Mouse (Mus musculus) T-helper 17 cell (primary cell): ENCODE measurements around the gene Tns3.
"Not testable (repeated sequence)": the region's sequence is repeated elsewhere in the genome, so short reads cannot be mapped to it uniquely, and the experiment has no call there.

ENCODE experiments used
- in situ Hi-C, 2 experiments: fragments of 300-600 bp; cut with MboI, MseI; formaldehyde crosslinking; loops; 1 replicate in 1 of 2; 2 replicates in 1 of 2; pipeline ENCODE4 v1.15.1; 2025; ENCODE audit warnings: high pct_unique_total_duplicates in 2 of 2

Gene Tns3

DNA sequence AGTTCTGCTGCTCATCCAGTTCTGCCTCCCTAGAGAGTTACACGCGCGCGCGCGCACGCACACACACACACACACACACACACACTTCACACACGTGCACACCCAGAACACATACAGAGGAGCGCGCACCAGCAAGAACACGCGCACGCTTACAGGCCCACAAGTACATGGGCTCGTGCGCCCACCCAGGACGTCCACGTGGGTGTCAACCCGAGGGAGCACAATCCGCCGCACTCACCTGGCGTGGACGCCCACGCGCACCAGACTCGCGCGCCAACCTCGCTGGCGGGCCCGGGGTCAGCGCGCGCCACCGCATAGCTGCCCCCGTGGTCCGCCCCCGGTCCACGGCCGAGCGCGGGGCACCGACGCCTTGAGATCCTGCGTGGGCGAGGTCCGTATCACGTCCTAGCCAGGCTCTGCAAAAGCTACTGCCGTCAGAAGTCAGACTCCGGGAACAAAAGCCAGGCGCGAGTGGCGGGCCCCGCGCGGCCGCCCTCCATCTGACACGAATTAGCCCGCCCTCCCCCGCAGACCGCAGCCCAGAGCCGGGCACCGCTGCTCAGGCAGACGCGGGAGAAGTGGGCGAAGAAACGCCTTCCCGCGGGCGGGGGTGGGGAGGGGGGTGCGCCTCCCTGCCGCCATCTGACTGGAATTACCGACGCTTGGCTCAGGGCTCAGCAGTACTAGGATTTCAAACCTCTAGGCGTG lies 40.0 kb downstream of the Tns3 start:
- in situ Hi-C loops: no loop called here

DNA sequence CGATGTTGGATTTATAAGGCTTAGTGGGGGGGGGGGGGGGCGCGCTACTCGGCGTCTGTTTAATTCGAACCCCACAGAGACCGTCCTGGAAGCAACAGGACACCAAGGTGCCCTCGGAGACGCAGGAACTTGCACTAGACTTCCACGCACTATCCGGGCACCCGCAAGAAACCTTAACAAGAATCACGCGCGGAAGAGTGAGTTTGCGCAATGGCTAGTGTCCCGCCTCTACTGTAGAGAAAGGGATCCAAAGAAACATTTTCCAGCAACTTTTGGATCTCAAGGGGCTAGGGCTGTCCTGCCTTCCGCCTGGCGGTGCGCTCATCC lies 40.5 kb downstream of the Tns3 start:
- in situ Hi-C loops: no loop called here

DNA sequence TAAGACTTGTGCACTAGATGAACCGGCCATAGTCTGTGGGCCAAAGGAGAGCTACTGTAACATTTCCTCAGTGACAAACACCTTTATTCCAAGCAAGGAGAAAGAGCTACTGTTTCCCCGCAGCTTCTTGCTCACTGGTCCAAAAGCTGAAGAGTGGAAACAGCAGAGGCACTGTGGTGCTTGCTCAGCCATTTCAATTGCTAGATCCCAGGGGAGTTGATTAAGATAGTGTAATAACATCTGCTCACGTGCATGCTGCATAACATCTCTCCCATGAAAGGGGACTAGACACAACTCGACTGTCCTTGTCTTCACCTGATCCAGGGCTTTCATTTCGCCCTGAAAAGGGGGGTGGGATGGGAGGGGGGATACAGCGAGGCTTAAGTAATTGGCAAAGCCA lies 41.7 kb downstream of the Tns3 start:
- in situ Hi-C loops: no loop called here

DNA sequence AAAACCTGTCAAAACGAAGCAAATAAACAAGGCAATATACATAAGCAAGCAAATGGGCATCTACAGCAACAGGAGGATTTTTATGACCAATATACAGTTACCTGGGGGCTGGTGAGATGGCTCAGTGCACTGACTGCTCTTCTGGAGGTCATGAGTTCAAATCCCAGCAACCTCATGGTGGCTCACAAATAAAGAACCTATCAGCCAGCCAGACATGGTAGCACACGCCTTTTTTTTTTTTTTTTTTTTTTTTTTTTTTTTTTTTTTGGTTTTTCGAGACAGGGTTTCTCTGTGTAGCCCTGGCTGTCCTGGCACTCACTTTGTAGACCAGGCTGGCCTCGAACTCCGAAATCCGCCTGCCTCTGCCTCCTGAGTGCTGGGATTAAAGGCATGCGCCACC lies 45.2 kb downstream of the Tns3 start:
- in situ Hi-C loops: not testable (repeated sequence)

DNA sequence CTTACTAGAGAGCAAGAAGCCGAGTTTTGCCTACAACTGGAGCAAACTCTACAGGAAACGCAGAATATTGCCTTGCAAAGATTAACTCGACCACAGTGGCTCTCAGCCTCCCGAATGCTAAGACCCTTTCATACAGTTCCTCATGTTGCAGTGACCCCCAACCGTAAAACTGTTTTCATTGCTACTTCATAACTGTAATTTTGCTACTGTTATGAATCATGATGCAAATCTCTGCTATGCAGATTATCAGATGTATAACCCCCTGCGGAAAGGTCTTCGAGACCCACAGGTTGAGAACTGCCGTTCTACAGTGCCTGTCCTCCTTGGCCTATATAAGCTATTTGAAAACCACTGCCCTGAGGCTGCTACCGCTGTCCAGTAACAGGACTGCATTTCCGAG lies 46.0 kb downstream of the Tns3 start:
- in situ Hi-C loops: no loop called here

DNA sequence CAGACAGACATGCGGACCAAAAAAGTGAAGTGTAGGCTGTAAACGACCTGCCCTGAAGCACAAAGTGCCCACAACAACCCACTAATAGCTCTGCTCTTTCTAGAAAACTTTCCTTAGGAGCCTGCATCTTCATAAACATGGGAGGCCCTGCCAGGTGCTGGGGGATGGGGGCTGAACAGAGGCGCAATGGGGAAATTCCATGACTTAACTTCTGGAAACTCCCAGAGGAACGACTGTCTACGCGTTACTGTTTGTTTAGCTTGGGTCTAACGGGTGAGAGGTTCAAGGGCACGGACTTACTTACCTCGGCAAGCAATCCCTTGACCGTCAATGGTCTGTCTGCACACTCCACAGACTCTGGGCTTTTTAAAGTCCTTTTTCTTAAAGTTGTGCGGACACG lies 48.9 kb downstream of the Tns3 start:
- in situ Hi-C loops: no loop called here

DNA sequence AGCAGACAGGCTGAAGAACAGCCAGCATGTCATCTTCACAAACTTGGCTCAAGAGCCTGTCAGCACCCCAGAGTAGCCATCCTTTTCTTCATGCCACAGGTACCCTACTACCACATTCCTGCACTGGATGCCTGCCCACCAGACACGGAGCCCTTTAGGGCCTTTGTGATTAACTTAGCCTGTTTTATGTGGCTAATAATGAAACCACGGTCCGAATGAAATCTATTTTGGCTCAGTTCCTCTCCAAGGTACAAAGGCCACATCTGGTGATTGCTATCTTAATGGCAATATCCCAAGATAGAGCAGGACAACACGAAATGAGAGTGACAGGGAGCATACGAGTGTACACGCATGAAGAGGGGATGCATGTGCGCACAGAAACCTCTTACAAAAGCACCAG lies 53.9 kb downstream of the Tns3 start:
- in situ Hi-C loops: loop anchor here in 1 of 2 experiments (5.0 kb wide), 1 partner anchor 1333 kb away; no protein-coding TSS in a partner anchor

DNA sequence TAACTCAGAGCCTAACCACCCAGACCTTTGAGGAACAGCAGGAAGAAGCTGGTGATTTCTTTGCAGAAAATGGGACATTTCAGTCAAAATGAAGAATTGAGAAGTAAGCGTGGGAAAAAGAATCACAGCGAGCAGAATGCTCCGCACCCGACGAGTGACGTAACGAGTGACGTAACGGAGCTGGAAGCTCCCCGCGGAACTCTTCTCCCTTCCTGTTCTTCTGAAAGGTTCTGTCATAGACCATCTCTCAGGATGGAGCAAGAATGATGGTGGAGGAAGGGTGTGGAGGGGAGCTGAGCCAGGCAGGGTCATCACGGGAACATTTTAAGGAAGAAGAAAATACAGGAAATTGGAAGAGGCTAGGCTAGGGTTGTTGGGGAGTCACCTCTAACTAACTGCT lies 54.5 kb downstream of the Tns3 start:
- in situ Hi-C loops: loop anchor here in 1 of 2 experiments (5.0 kb wide), 1 partner anchor 1333 kb away; no protein-coding TSS in a partner anchor

DNA sequence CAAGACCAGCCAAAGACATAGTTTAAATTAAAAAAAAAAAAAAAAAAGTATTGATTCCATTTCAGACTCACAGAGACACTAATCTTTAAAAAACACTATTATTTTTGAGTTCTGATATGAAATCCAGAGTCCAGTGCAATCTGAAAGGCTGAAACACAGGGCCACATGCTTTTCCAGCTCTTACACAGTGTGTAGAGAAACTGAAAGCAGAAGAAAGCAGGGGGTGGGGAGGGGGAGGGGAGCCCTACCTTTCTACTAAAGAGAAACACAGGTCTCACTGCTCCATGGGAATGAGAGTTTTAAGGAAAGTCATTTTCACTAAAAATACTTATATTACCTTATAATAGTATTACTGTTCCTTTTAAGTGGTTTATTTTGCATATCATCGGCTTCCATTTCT lies 57.2 kb downstream of the Tns3 start:
- in situ Hi-C loops: no loop called here

DNA sequence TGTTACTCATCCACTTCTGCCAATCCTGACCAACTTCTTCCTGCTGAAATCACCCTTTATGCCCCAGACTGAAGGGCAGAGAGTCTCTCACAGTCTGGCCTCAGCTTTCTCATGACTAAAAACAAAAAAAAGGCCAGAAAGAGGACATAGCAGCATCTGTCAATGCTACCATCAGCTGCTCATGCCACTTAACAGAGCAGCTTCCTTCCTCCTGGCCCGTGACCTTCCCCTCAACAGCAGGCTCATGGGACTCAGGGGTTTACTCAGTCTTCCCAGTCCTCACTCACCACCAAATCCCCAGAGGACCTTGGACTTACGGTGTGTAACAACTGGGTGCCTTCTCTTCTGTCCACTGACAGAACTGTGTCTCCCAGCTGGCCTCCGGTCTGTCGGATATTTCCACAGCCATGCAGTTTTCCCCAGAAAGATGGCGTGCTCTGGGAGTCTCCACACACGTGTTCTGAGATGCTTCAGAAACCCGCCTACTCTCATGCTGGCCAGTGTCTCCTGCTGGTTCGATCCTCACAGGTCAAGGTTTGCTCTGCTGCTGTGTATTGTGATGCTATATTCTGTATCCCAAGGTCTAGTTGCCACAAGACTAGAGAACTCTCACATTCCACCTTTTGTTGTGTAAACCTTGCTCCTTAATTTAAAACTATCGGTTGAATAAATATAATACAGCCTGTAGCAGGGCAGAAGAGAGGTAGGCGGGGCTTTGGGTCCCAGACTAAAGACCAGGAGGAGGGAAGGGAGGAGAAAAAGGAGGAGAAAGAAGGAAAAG lies 59.4 kb downstream of the Tns3 start:
- in situ Hi-C loops: no loop called here

DNA sequence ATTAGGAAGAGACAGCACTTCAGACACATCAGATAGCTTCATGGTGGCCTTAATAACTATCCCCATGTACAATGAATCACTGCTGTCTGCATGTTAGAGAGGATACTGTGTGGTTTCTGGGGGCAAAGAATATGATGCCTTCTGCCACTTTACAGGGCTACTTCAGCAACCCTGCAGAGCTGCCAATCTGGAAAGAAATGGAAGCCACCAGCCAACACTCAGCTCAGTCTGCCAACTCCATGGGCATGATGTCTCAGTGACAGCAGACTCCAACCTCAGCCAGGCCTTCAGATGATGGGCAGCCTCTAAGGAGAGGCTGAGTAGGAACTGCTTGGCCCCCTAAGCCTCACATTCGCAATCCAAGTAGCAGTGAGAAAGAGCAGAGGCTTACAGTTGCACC lies 61.7 kb downstream of the Tns3 start:
- in situ Hi-C loops: no loop called here

DNA sequence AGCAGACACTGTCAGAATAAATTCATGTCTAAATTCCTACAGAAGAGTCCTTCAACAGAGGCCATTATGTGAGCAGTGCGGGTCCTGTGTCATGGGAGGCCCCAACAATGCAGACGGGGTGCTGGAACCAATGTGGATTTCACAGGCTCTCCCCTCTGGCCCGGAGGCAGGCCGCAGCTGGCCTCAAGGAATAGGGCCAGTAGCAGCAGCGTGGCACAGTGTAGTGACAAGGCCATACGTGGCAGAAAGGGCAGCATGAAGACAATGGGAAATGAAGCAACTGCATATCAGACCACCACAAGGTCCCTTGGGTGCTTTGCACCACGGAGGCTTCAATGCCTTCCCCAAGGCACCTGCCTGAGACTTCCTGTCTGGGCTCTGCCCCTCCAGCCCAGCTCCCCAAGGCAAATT lies 62.9 kb downstream of the Tns3 start:
- in situ Hi-C loops: no loop called here

DNA sequence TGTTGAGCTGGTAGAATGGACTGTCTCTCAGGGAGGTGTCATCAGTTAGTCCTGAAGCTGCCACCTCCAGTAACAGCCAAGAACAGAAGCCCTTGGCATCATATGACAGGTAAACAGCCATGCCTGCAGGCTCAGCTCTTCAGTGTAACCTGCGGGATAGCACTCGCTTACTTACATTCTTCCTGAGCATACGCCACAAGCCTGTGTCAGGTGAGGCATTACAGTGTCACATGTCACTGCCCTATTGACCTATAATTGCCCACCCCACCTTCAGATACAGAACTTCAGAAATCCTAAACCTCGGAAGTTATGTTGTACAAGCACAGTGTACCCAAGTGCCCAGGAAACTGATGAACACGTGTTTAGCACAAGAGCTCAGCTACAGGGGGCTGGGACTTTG lies 68.7 kb downstream of the Tns3 start:
- in situ Hi-C loops: no loop called here

DNA sequence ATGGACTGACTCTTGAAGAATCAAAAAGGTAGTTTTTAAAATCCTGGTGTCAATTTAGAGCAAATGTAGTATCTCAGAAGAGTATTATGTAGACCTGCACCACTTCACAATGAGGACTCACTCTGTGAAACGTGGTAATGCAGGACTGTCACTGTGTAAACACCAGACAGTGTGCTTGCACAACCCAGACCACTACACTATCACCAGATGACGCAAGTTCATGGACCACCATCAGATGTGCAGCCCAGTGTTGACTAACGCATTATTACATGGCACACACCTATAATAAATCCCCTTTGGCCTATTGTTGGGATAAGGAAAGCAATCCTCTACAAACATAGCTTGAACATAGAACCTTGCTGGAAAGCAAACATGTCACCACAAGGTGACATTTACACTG lies 71.2 kb downstream of the Tns3 start:
- in situ Hi-C loops: no loop called here

DNA sequence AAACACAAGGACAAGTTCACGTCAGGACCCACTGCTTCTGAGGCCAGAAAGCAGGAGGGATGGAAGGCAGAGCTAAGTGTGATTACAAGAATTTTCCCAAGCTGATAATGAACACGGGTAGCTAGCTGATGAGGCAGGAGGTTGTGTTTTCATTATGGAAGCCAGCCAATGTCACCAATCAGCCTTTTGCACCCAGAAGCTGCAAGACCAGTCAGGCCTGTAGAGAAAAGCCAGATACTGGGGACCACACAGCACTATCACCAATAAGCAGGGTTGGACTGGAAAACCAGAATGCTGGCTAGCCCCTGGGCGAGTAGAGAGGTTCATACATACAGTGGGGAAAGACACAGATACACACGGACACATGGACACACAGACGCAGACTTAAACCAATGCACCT lies 73.1 kb downstream of the Tns3 start:
- in situ Hi-C loops: no loop called here

DNA sequence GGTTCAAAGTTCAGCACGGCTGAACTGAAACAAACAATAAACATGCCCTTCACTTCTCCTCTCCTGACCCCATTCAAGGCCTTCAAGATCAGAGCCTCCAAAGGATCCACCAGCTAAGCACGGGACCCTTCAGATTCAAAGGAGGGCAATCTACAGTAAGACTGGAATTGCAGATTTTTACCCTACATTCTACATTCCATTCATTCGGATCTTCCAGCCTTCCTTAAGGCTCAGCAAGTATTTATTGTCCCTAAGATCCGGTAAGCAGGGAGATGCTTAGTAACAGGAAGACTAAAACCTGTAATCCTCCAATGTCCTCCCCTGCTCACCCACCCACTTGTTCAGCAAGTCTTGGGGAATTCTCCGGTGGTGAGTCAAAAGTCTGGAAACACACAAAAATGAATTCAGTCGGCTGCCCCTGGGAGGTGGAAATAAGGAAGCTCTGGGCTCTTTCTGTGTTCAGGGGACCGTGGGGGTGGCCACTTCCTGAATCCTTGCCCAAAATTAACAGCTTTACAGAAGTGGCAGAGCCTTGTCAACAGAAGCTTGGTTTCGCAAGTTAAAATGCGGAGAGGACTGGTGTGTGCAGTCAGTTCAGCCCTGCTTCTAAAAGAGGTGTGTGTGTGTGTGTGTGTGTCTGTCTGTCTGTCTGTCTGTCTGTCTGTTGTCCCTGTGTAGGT lies 75.0 kb downstream of the Tns3 start:
- in situ Hi-C loops: no loop called here

DNA sequence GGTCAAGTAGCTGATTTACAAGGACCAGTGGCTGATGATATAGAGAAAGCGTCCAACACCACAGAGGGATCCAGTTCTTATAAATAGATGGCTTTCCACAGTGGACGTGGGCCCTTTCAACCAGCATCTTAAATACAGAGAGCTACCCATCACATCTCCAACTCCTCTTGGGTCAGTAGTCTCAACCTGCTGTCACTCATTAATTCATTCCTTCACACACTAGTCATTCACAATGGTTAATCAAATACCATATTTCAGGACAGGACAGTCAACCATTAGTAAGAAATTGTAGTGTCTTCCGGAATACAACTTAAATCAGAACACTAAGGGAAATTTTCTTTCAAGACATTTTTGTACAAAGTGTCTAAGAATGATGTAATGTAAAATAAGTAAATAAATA lies 76.4 kb downstream of the Tns3 start:
- in situ Hi-C loops: no loop called here

DNA sequence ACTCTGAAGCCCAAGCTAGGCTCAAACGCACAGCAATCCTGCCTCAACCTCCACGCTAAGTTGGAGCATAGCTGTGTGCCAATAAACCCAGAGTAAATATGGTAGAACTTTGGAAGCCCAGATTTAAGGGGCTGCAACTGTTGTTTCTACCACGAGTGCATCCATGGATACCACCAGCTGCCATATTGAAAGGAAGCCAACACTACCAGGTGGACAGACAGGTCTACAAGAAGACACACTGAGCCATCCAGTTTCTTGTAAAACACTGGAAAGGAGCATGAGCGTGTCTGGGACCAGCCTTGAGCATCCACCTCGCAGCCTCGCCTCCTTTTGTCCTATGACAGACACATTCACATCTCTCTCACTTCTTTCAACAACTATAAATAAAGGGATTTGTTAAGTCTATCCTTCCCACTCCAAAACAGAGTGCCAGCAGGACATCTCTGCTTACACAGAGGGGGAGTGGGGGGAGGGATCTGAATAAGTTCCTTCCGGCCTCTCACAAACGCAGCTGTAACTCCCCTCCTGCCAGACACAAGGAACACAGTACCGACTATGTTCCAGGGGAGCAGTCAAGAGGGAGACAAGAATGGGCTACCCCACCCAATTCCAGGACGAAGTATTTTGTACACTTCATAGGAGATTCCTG lies 77.2 kb downstream of the Tns3 start:
- in situ Hi-C loops: no loop called here

DNA sequence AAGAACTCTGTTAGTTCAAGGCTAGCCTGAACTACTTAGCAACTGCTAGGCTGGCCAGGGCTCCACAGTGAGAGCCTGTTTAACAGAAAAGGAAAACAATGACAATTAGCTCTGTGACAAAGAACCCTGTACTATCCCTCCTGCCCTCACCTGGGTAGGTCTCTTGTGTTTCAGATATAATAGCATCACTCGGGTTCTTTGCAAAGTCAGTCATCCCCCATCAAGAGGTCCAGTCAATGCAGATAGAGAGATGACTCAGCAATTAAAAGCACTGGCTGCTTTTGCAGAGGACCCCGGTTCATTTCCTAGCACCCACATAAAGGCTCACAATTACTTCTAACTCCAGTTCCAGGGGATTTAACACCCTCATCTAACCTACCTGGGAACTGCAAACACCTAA lies 78.0 kb downstream of the Tns3 start:
- in situ Hi-C loops: no loop called here

DNA sequence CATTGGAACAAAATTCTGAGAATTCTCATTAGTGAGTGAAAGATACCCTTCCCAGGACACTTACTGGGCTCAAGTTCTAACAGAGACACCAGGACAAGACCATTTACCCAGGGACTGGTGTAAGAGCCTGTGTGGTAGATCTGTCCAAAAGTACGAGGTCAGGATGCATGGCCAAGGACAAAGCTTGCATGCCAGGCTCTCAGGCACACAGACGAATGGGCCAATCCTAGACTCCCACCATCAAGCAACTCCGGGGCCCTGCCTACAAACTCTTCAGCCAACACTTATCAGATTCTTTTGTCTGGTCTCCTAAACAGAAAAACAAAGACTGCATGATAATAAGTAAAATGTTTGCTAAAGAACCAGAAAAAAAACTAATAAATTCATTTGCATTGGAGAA lies 78.6 kb downstream of the Tns3 start:
- in situ Hi-C loops: no loop called here

DNA sequence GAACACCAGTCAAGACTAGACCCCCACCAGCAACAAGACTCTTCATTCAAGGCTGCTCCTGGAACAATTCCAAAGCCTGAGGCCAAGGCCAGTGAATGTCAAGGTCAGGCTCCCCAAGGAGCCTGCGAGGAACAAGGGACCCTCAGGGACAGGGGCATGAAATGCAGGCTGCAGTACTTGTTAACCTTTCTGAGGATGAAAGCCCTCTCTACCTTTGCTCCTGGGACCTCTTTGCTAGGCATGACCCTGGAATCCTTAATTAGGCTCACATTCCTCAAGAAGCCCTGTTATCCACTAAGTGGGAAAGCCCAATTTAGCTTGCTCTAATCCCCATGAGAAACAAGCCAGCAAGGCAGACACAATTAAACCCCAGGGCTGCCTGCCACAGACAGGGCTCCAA lies 79.4 kb downstream of the Tns3 start:
- in situ Hi-C loops: no loop called here

DNA sequence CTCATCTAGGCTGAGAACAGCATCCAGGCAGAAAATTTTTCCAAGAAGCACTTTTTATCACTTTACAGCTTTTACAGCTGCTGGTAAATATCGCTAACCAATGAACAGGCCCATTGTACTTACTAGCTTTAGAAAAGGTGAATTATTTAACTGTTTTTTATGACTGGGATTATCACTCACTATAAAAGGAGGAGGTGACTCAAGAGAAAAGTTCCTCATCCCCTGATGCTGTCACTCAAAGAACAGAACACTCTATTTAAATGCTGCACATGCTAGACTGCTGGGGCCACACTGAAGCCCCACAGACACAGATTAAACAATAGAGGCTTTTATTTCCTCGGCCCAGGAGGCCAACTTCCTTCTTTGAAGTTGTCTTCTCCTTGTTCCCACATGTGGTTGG lies 80.0 kb downstream of the Tns3 start:
- in situ Hi-C loops: no loop called here
